Mouse (Mus musculus) retina, postnatal 7 days (tissue): ENCODE measurements around the gene Mcu.
A peak's percentile ranks its signal among the peaks of the same experiment; 100 is the strongest.

Experiments used
- DNase-seq: peaks from one replicate; pipeline ENCODE4 v3.0.0-alpha.2; 2012; ENCODE audit warnings: low read depth, low spot score

The Mcu gene

DNA sequence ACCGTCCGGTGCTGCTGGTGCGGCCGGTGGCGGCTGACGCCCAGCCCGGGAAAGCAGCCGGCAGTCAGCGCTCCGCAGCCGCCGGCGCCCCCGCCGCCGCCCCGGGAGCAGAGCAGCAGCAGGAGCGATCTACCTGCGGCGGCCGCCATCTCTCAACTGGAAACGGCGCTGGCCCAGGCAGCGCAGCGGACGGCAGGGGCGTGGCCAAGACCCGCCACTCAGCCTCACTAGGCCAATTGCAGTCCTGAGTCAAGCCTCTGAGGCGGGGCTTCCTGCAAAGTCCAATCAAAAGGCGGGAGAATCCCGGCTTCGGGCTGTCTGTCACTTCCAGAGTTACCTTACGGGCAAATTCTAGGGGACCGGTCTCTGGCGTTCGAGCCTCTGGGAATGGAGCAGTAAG, at the start of gene Mcu:
Gene Mcu (minus strand): TSS at position 171 of the 400 bp plus-strand sequence.
- peak; percentile 88 for DNase-seq

GRCm38 (mm10) chr10:59665503-59666291, 49.2 kb upstream of the Mcu start:
- DNase-seq: no peak

DNA sequence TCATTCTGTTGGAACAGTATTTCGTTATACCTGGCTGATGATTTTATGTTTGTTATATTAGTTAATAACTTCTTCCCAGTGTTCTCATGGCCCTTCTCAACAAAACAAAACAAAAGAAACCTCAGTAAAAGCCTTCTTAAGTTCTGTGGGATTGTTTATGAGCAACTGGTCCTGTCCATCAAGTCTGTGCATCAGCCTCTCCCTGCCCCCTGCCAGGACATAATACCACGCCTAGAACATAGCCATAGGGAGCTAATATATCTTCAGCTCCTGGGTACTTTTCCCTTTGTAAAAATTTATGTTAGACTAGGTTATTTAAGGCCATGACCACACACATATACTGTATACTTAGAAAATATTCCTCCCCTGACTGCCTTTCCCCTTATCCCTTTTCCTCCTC, 48.3 kb upstream of the Mcu start:
- no peak for DNase-seq

- no peak for DNase-seq
Measured at GRCm38 (mm10) chr10:59656799-59657198, 40.3 kb upstream of the Mcu start.

- DNase-seq: no peak
Measured at GRCm38 (mm10) chr10:59646821-59647378, 30.4 kb upstream of the Mcu start.

DNA sequence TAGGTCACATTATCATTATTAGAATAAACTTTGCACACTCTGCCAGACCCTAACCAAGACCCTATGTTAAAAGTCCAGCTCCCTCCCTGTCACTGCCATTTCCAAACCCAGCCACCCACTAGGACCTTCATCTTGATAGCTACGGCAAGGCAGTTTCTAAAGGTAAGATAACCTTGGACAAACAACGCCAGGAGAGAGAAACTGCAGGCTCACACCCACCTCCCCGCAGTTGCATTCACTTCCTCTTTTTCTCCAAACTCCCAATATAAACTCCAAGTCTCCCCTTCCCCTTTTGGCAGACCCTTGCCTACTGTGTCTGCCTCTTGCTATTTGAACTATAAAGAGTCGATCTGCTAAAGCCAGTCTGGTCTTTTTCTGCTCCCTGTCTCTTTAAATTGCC, 28.7 kb upstream of the Mcu start:
- DNase-seq: no peak

GRCm38 (mm10) chr10:59644710-59645109, 28.2 kb upstream of the Mcu start:
- no peak for DNase-seq

- no peak for DNase-seq
Measured at GRCm38 (mm10) chr10:59643645-59644044, 27.2 kb upstream of the Mcu start.

DNA sequence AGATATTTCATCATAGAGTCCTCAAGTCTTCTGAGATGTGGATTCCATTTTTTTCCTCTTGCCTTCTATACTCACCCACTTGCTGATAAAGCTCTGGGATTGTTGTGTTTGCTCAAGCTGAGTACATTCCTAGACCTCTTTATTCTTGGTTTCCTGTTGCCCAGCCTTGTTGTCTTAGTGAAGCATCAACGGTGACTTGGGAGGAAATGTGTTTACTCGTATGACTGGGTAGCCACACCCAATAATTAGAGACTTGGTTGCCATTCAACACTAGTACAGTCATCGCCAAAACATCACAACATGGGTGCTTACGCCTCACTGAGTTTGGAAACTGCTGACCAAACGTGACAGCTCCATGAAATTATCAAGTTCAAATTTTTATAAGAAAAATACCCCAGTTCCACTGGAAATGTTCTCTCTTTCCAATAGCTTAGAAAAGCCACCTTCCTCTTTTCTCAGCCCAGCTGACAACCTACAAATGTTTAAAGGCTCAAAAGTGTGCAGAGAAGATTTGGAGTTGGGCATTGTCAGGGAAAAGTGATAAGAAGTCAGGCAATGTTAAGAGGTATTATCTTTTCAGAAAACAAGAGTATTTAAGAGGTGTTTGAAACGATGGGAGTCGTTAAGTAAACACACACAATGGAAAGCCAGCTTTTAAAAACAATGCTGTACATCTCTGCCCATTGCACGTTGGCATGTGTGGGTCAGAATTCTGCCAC, 26.3 kb upstream of the Mcu start:
- no peak for DNase-seq

DNA sequence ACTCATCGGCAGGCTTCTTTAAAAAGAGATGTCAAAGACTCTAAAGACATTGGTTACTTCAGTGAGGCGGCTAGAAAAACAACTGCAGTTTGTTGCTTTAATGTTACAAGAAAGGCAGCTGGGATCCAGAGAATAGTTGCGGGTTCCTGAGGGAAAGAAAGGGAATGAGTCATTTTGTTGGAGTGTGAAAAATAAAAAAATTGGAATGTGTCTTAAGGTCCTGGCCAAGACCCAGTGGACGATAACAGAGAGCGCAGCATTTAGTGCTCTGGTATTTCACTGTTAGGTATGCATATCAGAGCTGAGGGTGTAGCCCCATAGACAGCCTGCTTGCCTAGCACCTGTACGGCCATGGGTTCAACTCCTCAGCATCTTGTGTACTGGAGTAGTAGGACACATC, 22.1 kb upstream of the Mcu start:
- DNase-seq: no peak

DNA sequence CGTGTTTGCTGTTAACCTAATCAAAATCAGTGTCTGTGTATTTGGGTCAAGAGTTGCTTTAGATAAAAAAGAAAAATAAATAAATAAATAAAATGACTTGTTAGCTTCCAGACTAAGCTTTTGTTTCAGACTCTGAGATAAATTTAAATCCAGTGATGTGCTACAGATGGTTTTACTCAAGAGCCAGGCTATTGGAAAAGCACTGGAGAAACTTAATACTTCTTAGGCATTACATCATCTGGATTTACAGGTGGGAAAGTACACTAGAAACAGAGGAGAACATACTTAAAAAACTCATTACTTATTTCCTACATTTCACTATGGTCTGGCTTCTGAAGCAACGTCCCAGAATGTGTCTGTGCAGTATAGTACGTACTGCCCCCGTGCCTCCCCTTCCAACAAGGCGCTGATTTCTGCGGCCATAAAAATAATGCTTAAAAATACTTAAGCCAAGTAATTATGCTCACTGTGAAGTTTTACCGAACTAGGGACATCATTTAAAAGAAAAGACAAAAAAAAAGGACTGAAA, 21.2 kb upstream of the Mcu start:
- DNase-seq: no peak

DNA sequence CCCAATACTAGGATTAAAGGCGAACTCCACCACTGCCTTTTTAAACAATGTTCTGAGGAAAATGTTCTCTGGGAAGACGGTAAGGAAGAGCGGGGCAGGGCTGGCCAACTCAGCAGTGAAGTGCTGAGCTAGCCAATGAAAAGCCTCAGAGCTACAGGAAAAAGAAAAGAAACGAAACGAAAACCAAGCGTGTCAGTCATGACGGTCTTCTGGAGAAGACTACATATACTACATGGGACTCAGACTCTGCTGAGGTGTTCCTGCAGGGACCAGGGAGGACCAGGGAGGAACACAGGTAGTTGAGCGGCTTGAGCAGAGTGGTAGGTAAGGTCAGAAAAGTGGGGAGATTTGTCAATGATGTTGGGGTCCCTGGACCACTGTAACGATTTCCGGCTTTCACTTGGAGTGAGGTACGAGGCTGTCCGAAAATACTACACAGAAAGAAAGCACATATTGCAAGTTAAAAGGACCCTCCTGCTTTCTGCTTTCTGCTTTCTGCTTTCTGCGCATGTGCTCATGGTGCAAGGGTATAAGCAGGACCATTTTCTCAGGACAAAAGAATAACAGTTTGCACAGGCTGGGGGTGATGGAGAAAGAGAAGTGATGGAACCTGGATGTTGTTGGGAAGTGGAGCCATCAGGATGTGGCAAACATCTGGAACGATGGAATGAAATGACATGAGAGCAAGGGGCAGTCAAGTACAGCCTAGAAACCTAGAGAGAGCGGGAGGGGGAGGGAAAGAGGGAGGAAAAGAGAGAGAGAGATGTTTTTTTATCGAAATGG, 20.4 kb upstream of the Mcu start:
- no peak for DNase-seq

GRCm38 (mm10) chr10:59636048-59636447, 19.6 kb upstream of the Mcu start:
- DNase-seq: no peak

GRCm38 (mm10) chr10:59629506-59629782, 13.0 kb upstream of the Mcu start:
- DNase-seq: no peak

GRCm38 (mm10) chr10:59628641-59629505, 12.4 kb upstream of the Mcu start:
- no peak for DNase-seq

GRCm38 (mm10) chr10:59623496-59623895, 7.0 kb upstream of the Mcu start:
- no peak for DNase-seq

GRCm38 (mm10) chr10:59621355-59621754, 4.9 kb upstream of the Mcu start:
- DNase-seq: no peak

- no peak for DNase-seq
Measured at GRCm38 (mm10) chr10:59617776-59618175, 1.3 kb upstream of the Mcu start.

DNA sequence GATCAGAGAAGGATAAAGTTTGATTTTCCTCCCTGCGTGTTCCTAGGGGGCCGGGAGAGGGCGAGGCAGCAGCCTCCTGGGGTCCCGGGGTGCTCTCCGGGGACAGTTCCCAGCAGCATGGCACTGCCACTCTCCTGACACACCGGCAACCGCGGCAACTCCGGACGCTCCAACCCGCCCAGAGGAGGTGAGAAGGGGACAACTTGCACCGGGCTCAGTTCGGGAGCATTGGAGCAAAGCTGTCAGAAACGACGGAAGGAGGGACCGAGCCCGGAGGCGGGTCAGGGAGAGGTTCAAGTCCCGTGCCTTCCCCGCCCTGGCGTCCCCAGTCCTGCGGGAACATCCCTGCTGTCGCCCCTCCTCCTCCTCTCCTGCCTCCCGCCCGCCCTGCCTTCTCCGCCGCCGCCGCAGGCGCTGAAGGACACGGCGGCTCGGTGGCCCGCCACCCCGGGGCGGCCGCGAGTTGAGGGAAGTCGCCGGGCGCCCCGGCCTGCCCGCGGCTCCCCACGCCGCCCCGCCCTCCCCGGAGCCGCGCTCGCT, 441 bp downstream of the Mcu start, which contains the start of gene Gm10322:
Gene Gm10322 (plus strand): TSS at position 83 of the 540 bp plus-strand sequence.
- peak; percentile 52 for DNase-seq

GRCm38 (mm10) chr10:59615411-59615810, 1.1 kb downstream of the Mcu start:
- DNase-seq: no peak

DNA sequence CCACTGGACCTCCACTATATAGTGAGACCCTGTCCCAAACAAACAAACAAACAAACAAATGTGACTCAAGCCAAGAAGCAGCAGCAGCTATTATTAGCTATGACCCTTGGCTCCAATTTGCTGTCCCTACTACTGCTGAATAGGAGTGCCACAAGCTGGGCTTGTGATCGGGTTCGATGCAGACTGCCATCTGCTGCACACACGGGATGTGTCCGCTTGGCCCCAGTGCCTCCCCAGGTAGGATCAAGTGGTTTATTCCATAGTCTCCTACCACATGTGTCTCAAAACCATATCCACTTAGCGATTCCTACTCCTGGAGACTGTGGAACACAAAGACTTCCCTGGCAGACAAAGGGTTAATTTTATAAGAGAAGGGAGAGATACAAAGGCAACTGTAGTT, 2.4 kb downstream of the Mcu start:
- no peak for DNase-seq
